Mouse (Mus musculus) cerebral cortex, adult 2 months (tissue): Measurements from ENCODE around the gene Olfr1093.

Experiments
- WGBS: fragments of 180-500 bp; shearing (Covaris S2); methylation state at CpG from one replicate; pipeline ENCODE4 v1.1.7; 2018; 5-methylcytosine and 5-hydroxymethylcytosine counted together

Olfr1093 gene

DNA sequence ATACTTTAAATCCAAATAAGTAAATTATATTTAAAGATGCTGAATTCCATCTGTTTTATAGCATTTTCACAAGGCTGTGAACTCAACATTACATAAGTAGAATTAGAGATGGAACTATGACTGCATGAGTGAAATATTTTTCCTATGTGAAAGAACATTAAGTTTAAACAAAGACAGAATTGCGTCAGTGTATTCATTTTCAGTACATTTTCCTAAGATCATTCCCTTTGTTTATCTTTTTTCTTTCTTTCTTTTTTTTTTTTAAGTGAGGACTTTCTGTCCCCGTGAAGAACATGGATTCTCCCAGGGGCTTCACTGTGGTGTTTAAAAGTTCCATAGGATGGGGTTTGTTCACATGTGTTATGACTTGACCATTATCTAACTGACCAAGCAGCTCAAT, at the start of gene Olfr1093:
Gene Olfr1093 (plus strand): TSS at position 301 of the 400 bp plus-strand sequence.
- WGBS: 76% methylated on average over 2 of the region's 2 CpGs

DNA sequence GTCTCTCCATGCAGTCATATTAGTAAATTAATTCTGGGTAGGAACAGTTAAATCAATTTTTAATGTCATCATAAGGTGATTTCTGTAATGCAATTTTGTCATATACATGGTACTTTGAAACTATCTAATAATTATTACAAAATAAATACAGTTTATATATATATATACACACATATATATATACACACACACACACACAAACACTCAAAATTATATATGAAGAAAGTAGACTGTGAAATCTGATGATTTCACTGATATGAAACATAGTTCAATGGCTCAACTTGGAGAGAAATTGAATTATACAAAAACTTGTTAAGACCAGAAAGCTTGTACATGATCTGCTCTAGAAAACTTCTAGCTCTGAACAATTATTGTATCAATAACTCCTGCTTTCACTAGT, 48.7 kb upstream of the Olfr1093 start, which contains the start of gene Olfr1089:
Gene Olfr1089 (minus strand): TSS at position 101 of the 400 bp plus-strand sequence.

DNA sequence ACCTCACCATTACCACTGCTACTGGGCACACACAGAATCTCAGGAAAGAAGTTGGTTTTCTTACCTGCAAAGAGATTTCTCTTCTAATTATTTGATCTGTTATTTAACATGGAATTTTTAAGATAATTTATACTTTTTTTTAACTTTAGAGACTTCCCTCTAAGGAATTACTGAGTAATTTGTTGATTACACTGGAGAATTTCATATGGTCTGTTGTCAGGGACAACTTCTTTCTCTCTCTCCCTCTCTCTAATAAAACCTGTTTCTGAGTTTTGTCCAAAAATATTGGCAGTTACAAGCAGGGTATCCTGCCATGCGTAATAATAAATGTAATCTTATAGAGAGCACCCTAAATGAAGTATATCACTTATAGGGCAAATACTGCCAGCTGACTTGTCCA, 23.4 kb upstream of the Olfr1093 start, which contains the start of gene Olfr1090:
Gene Olfr1090 (minus strand): TSS at position 101 of the 400 bp plus-strand sequence.
- 90% methylated on average over 1 of the region's 1 CpGs for WGBS

DNA sequence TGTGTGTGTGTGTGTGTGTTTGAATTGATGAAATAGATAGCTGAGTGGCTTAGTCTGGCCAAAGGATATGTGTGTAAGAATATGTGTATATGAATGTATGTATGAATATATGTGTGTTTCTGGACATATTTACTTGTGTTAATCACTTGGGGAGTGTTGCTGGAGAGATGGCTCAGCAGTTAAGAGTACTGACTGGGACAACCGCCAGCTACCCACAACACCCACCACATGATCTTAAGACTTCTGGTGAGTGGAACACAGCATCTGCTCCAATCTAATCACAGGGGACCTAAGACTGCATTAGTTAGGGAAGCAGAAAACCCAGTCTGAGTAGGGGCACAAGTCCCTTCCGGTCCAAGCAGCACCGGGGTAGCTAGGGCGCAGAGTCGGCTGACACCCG, 21.2 kb upstream of the Olfr1093 start:
- whole genome bisulfite sequencing: 81% methylated on average over 6 of the region's 6 CpGs

DNA sequence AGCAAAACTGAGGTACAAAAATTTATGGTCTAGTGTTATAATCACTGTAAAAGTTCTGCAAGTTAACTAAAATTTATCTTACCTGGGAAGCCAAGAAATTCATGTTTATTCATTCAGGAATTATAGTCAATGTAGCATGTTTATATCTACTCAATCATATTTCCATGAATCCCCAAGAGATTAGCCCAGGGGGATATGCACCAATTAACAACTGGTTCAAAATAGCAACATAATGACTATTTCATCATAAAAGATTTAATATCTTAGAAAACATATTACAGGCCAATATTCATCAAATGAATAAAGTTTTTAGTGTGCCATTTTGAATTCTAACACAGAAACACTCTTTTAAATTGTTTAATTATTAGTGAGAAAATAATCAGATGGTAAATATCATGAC, 27.6 kb downstream of the Olfr1093 start, which contains the start of gene Olfr141:
Gene Olfr141 (minus strand): TSS at position 101 of the 400 bp plus-strand sequence.

DNA sequence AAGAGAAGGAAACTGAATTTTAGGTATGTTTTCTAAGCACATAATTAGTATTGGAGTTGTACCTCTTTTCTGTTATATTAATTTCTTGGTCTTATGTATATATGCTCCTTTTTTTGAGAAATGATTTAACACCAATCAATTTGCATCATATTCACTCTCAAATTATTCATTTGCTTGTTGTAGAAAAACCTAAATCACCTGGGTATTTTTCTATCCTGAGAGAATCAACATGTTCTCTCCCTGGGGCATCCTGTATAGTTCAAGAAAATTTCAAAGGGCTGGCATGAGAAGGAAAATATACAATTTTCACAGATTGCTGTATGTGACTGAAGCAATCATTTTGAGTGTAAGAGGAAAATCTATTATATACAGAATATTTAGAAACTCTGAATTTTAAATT, 42.1 kb downstream of the Olfr1093 start, which contains the start of gene Olfr1094:
Gene Olfr1094 (plus strand): TSS at position 301 of the 400 bp plus-strand sequence.

